Mouse (Mus musculus): Measurements from ENCODE around the gene Fgb.

- TF ChIP-seq POLR2A (IDR thresholded peaks at IDR 0.05; ENCODE audit: borderline replicate concordance, insufficient read depth, low read length) (no peak), CTCF (IDR thresholded peaks at IDR 0.05; ENCODE audit: borderline replicate concordance, insufficient read depth, low read depth, low read length) (no peak)
These were observed 33.4 kb downstream of the Fgb start for GRCm38 (mm10) chr3:83016236-83016635.

Measured in cerebellum, adult 2 months (tissue).